22 mouse cellular contexts compared by ENCODE assay signal in the genomic region with DNA sequence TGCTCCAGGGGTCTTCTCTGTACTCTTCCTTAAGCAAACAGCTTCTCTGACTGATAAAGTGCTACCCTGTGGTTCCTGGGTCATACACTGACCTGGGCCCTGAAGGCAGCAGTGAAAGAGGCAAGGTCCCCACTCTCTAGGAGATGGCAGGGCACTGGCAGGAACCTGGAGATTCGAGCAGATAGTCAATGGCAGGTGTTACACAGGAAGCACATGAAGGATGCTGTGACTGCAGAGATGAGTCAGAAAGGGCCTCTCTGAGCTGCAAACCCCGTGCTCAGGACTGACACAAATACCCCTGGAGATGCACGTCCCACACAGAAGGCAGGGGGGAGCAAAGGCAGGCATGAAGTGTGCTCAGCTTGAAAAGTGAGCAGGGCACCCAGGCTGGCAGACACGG.
DNase-seq lines count a peak whose midpoint lies in the region; ATAC-seq and TF ChIP-seq lines count a peak whose summit lies in the region.
"Had no signal": no experiment of that assay in that cellular context is flagged by ENCODE, and none has a peak within 500 bp of the region (broad histone marks: within the 10 kb centered on the region; RNA-seq: fewer than 3 reads in every experiment).

No protein-coding gene starts in this region.

- peak; percentile 26; the same call in 1 of the 2 replicates for ATAC-seq in frontal cortex, adult (ENCODE audit: low TSS enrichment)
- ATAC-seq in midbrain, embryonic 14.5 days (ENCODE audit: low FRiP score, low TSS enrichment): no peak
- no peak for ATAC-seq in stomach, postnatal 0 days (ENCODE audit: low FRiP score, low TSS enrichment)
- ATAC-seq: hindbrain, embryonic 16.5 days; midbrain, embryonic 13.5 days had no signal

- H3K36me3 ChIP-seq in midbrain, embryonic 10.5 days: no peaks in the 10 kb centered on the region
- H3K36me3 ChIP-seq in midbrain, embryonic 14.5 days (ENCODE audit: control insufficient read depth, insufficient read depth, low read length): no peaks in the 10 kb centered on the region
- H3K36me3 ChIP-seq in stomach, postnatal 0 days (ENCODE audit: control insufficient read depth, insufficient read depth, low read length): no peaks in the 10 kb centered on the region
- H3K36me3 ChIP-seq: embryonic facial prominence, embryonic 15.5 days; heart, embryonic 13.5 days; limb, embryonic 13.5 days; lung, embryonic 15.5 days; midbrain, embryonic 13.5 days had no signal

- WGBS in midbrain, embryonic 10.5 days: 82% methylated on average over 4 of the region's 4 CpGs
- WGBS in midbrain, embryonic 14.5 days: 74% methylated on average over 4 of the region's 4 CpGs
- WGBS in stomach, postnatal 0 days: 78% methylated on average over 4 of the region's 4 CpGs

- H3K27me3 ChIP-seq in midbrain, embryonic 10.5 days (ENCODE audit: low read depth, poor library complexity, severe bottlenecking): no peaks in the 10 kb centered on the region
- H3K27me3 ChIP-seq in midbrain, embryonic 14.5 days (ENCODE audit: control insufficient read depth, insufficient read depth, low read length): no peaks in the 10 kb centered on the region
- no peaks in the 10 kb centered on the region for H3K27me3 ChIP-seq in stomach, postnatal 0 days (ENCODE audit: control insufficient read depth, insufficient read depth, low read length)
- H3K27me3 ChIP-seq: embryonic facial prominence, embryonic 15.5 days; heart, embryonic 13.5 days; limb, embryonic 13.5 days; lung, embryonic 15.5 days; midbrain, embryonic 13.5 days had no signal

- H3K4me3 ChIP-seq in midbrain, embryonic 10.5 days: no peak overlapping the region
- no peak overlapping the region for H3K4me3 ChIP-seq in midbrain, embryonic 14.5 days (replicated peaks; ENCODE audit: low read depth, low read length)
- no peak overlapping the region for H3K4me3 ChIP-seq in stomach, postnatal 0 days (ENCODE audit: low read depth, low read length)
- H3K4me3 ChIP-seq: embryonic facial prominence, embryonic 15.5 days; heart, embryonic 13.5 days; limb, embryonic 13.5 days; lung, embryonic 15.5 days; midbrain, embryonic 13.5 days; myocyte had no signal

- H3K4me2 ChIP-seq in midbrain, embryonic 14.5 days (ENCODE audit: low read length): no peak overlapping the region
- no peak overlapping the region for H3K4me2 ChIP-seq in stomach, postnatal 0 days (replicated peaks; ENCODE audit: low read depth)
- H3K4me2 ChIP-seq: embryonic facial prominence, embryonic 15.5 days; heart, embryonic 13.5 days; limb, embryonic 13.5 days; lung, embryonic 15.5 days; midbrain, embryonic 13.5 days had no signal

- no peak overlapping the region for H3K9ac ChIP-seq in midbrain, embryonic 14.5 days (replicated peaks; ENCODE audit: low read length)
- H3K9ac ChIP-seq in stomach, postnatal 0 days (ENCODE audit: low read length): no peak overlapping the region
- H3K9ac ChIP-seq: embryonic facial prominence, embryonic 15.5 days; heart, embryonic 13.5 days; limb, embryonic 13.5 days; liver, embryonic 14.5 days; lung, embryonic 15.5 days; midbrain, embryonic 13.5 days had no signal

- TF ChIP-seq EP300 in stomach, postnatal 0 days (optimal IDR thresholded peaks at IDR 0.05): no peak

- TF ChIP-seq CTCF in stomach, postnatal 0 days (IDR thresholded peaks at IDR 0.05; ENCODE audit: low read depth): no peak

- no peak for DNase-seq in frontal cortex, postnatal 14 days (ENCODE audit: low spot score in 2 of 2)
- peak; percentile 9 for DNase-seq in midbrain, embryonic 10.5 days (ENCODE audit: low spot score)
- DNase-seq in midbrain, embryonic 14.5 days: no peak
- peak; percentile 28 to 48 for DNase-seq in thymus, adult 18-20 months
- DNase-seq in thymus, postnatal 4 days: peak; percentile 78
- DNase-seq in stomach, postnatal 0 days (ENCODE audit: low spot score): no peak
- DNase-seq in ovary, postnatal 10 days (ENCODE audit: low spot score): no peak
- DNase-seq: adrenal gland, postnatal 10 days; cerebellum, postnatal 14 days; heart, postnatal 4 days; kidney, adult 9 months; kidney, postnatal 4 days; right cerebral cortex, postnatal 25 days had no signal

- H3K9me3 ChIP-seq in midbrain, embryonic 10.5 days (replicated peaks): no peaks in the 10 kb centered on the region
- H3K9me3 ChIP-seq in midbrain, embryonic 14.5 days (ENCODE audit: control insufficient read depth, low read length): no peaks in the 10 kb centered on the region
- H3K9me3 ChIP-seq in stomach, postnatal 0 days (ENCODE audit: control insufficient read depth, low read length): no peaks in the 10 kb centered on the region
- H3K9me3 ChIP-seq: embryonic facial prominence, embryonic 15.5 days; heart, embryonic 13.5 days; limb, embryonic 13.5 days; lung, embryonic 15.5 days; midbrain, embryonic 13.5 days had no signal

- H3K4me1 ChIP-seq in midbrain, embryonic 10.5 days: 0 out of 2 replicates have a peak, but pooled peaks cover under 1% of the 10 kb centered on the region
- H3K4me1 ChIP-seq in midbrain, embryonic 14.5 days (ENCODE audit: control insufficient read depth, insufficient read depth, low read length): no peaks in the 10 kb centered on the region
- H3K4me1 ChIP-seq in stomach, postnatal 0 days (replicated peaks; ENCODE audit: control insufficient read depth, insufficient read depth): 0 out of 2 replicates have a peak, but pooled peaks cover 4% of the 10 kb centered on the region
- H3K4me1 ChIP-seq: heart, embryonic 13.5 days; midbrain, embryonic 13.5 days had no signal

- no peak overlapping the region for H3K27ac ChIP-seq in midbrain, embryonic 10.5 days (replicated peaks)
- no peak overlapping the region for H3K27ac ChIP-seq in midbrain, embryonic 14.5 days (replicated peaks; ENCODE audit: low read depth, low read length)
- H3K27ac ChIP-seq in stomach, postnatal 0 days (replicated peaks): no peak overlapping the region
- H3K27ac ChIP-seq: embryonic facial prominence, embryonic 15.5 days; heart, embryonic 13.5 days; limb, embryonic 13.5 days; liver, embryonic 14.5 days; lung, embryonic 15.5 days; midbrain, embryonic 13.5 days had no signal

Comparison
In these comparisons a context has a peak if more than half of its experiments do, and no peak if none do; other contexts are left out.
1. DNase-seq: peak in midbrain, embryonic 10.5 days (single experiment), thymus, adult 18-20 months (2 of 2) and thymus, postnatal 4 days (single experiment); none in frontal cortex, postnatal 14 days (0 of 2), midbrain, embryonic 14.5 days (single experiment), stomach, postnatal 0 days (single experiment) and ovary, postnatal 10 days (single experiment).